Mouse (Mus musculus) telencephalon, adult 2 months (tissue): ENCODE results near the gene Itga2b.
"Not testable (repeated sequence)": the region's sequence is repeated elsewhere in the genome, so short reads cannot be mapped to it uniquely, and the experiment has no call there.

ENCODE experiments used
- DNase-seq: peaks from one replicate; pipeline ENCODE4 v3.0.0-alpha.2; 2011; ENCODE audit warnings: low read depth, low spot score

Gene Itga2b

DNA sequence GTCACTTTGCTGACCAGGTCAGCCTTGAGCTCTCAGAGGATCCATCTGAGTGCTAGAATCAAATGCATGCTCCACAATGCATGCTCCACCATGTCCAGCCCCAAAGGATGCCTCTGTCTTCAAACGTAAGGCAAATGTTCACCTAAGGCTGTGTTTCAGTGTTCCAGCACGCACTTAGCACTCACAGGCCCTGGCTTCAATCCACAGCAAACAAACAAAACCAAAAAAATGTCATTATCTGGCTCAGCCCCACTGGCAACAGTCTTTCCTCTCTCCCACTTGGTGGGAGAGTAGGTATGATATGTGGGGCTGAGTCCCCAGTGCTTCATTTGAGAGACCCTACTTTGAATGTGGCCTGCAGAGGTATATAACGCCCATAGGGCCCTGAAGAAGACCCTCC is 58.9 kb downstream of the Itga2b start:
- no peak for DNase-seq

DNA sequence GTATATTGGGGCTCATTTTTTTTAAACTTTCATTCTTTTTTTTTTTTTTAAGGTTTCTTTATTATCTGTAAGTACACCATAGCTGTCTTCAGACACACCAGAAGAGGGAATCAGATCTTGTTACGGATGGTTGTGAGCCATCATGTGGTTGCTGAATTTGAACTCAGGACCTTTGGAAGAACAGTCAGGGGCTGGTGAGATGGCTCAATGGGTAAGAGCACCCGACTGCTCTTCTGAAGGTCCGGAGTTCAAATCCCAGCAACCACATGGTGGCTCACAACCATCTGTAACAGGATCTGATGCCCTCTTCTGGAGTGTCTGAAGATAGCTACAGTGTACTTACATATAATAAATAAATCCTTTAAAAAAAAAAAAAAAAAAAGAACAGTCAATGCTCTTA is 59.6 kb downstream of the Itga2b start:
- not testable (repeated sequence) for DNase-seq

- DNase-seq, result no peak
Observed at GRCm38 (mm10) chr11:102409795-102410330, 60.1 kb downstream of the Itga2b start.

- DNase-seq, result no peak
Observed at GRCm38 (mm10) chr11:102408888-102409794, 60.8 kb downstream of the Itga2b start.

DNA sequence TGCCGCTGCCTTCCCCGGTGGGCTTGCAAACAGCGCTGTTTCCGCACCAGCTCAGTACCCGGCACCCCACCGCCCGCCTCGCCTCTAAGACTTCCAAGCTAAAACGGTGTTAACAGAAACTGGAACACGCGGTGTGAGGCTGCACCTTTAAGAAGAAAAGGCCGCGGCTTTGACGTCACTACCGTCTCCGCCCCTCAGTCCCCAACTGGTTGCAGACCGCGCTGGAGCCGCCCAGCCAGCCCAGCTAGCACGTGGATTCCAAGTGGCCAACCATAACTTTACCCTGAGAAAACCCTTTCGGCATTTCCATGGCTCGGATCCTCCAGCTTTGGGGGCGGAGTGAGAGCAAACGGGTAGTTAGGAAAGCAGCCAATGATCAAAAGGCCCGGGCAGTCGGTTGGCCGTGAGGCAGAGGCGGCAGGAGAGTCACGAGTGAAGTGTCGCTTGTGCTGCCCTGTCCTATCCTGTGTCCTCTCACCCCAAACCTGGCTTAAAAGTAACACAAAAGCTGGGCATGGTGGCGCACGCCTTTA is 61.5 kb downstream of the Itga2b start:
- peak; percentile 98 for DNase-seq

- DNase-seq, result no peak
Observed at GRCm38 (mm10) chr11:102407834-102408215, 62.1 kb downstream of the Itga2b start, which contains the start of gene Slc25a39. Slc25a39 (minus strand) TSS chr11:102407946.

DNA sequence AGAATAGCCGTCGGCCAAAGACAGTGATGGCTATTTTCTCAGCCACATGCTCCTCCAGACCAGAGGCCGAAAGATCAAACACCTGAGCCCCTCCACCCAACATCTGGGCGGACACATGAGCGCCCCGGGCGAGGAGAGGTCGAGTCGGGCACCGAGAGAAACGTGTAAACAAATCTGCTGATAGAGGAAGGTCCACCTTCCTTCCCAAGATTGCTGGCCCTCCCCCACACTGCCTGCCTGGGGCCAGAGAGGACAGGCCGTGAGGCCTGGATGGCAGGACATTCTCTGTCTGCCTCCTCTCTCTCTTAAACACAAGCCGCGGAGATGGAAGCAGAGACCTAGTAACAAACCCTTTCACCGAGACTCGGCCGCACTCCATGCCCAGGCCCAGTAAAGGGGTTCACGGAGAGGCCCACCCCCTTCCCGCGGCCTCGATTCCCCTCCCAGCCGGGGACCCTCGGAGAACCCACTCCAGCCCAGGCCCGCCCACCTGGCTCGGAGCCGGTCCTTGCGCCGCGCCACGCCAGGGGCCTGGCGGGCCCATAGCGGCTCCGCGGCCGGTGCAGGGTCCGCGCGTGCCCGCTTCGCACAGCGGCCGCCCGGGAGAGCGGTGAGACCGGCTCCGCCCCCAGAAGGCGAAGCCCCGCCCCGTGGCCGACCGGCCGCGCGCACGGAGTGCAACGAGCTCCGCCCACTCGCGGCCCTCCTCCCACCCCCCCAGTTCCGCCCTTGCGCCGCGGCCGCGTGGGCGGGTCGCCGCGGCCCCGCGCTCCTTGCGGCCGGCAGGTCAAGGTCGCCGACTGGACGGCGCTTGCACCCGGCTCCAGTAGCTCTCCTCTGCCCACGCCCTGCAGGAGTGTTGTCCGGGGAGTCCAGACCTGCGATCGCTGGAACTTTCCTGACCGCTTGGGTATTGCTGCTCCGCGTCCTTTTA is 62.8 kb downstream of the Itga2b start:
- DNase-seq, result no peak

DNA sequence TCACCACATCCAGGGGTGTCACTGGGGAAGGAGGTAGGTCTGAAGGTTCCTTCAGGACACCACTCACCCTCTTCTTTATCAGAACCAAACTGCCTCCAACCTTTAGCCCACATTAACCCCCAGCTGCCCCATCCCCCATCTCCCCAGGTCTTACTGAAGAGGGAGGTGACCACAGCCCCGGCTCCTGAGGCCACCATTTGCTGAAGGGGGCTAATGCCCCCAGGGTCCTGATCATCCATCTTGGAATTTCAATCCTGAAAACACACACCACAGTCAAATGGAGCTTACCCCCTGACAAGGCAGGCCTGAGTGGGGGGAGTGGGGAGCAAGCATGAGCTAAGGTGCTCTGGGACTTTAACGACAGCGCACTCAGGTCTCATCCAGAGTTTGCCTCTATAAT is 63.5 kb downstream of the Itga2b start:
- no peak for DNase-seq

DNA sequence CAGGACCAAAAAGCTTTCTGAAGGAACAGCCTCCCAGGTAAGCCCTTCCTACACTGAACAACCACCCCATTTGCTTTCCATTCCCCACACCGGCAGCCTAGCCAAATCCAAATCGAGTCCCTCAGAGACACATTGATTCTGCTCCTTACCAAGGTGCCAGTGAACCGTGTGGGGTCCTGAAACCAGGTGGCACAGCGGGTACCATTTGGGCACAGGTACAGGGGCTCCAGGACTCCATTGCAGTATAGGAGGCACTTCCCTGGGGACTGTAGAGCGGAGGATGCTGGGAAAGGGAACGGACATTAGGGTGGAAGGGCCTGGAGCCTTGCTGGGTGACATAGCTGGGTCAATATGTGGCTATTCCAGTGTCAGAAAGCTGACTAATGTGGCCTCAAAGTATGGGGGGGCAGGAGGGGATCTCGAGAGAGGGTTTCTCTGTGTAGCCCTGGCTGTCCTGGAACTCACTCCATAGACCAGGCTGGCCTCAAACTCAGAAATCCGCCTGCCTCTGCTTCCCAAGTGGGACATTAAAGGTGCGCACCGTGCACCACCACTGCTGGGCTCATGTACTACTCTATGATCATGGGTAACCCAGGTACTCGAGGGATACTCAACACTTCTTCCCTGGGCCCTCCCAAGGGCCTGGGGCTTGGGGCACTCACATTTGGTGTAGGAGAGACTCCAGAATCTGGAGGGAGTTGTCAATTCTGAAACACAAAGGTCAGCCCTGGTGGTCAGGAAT is 64.2 kb downstream of the Itga2b start:
- DNase-seq, result no peak

DNA sequence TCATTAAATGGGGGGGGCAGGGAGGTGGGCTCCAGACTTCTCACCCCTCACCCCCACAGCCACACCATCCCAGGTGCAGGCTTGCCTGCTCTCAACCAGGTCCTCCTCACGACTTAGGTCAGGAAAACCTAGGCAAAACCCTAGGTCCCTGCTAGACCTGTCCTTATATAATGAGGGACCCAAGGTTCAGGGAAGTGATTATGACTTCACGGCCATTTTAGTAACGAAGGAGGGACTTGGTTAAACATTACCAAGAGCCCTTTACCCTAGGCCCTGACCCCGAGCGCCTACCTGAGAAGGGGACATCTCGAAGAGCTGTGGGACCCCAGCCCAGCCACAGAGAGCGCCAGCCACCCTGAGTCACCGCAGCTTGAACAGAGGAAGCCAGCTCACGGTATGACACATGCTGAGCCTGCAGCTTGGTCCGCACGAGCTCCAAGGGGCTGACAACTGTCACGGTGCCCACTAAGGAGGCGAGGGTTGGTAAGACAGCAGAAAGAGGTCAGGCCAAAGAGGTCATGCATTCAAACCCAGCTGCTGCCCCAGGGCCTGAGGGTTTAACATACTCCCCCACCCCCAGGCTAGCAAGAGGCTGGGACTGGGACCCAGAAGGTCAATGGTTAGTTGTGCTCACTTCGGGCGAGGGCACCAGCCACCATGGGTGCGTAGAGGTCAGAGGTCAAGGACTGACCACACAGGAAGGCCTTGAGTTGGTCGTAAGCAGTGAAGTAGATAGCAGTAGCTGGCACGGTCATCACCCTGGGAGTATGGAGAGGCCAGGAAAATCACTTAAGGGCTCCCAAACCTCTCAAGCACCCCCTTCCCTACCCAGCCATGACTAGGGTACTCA is 65.5 kb downstream of the Itga2b start:
- no peak for DNase-seq

GRCm38 (mm10) chr11:102403657-102404056 is 66.3 kb downstream of the Itga2b start:
- DNase-seq, result no peak
